Mouse (Mus musculus): ENCODE data around the gene Zzef1.

The Zzef1 gene

DNA sequence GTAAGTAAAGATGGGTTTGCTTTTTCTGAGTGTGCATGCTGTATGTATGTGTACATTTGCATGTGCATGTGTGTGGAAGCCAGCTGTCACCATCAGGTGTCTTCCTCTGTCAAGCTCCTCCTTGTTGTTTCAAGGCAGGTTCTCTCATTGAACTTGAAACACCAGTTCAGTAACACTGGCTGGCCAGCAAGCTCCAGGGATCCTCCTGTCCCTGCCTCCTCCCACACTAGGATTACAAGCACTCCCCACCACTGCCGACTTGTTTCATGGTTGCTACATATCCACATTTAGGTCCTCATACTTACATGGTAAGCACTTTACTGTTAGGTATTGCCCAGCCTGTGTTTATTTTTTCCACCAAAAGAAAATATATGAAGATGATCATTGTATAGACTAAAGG lies 96.6 kb downstream of the Zzef1 start:
- no peak for DNase-seq (ENCODE audit: inconsistent age in 2 of 2, low spot score in 1 of 2)

DNA sequence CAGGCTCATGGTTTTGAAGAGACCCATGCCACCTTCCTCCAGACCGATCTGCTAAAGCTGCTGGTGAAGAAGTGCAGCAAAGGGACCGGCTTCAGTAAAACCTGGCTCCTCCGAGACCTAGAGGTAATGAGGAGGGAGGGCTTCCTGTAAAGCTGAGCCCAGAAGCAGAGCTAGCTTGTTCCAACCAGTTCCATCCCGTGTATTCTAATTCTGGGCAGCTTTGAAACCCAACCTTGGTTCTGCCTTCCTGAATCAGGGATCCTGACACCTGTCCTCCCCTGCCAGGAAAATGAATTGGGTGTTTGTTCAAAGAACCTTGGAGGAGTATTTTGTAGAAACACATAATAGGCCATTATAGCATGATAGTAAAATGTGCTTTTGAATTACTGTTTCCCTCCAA lies 112.4 kb downstream of the Zzef1 start:
- DNase-seq (ENCODE audit: inconsistent age in 2 of 2, low spot score in 1 of 2) = no peak

DNA sequence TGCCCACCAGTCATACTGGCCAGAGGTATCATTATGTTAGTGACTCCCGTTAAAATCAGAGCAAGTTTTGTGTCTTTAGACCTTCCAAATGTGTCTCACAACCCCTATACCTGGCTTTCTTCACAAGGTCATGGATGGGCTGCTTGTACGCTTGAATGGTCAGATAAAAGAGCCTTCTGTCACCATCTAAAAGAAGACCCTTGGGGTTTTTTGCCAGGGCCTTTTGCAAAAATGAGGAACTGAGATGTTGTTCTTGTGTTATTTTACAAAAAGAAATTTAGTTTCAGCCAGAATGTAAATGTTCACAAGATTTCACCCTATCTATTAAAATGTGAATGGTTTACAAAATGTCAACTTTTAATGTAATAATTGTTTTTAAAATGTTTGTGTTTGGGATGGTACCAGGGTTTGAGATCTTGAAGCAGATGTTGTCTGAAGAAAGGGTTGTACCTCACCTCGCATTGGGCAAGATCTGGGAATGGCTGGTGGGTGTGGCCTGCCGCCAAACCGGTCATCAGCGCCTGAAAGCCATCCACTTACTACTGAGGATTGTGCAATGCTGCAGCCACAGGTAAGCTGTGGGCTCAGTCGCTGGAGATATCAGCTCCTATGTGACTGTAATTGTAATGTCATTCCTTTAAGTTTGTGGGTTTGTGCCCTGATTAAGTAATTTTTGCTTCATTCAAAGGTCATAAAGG lies 121.4 kb downstream of the Zzef1 start:
- DNase-seq (ENCODE audit: inconsistent age in 2 of 2, low spot score in 1 of 2) = no peak

DNA sequence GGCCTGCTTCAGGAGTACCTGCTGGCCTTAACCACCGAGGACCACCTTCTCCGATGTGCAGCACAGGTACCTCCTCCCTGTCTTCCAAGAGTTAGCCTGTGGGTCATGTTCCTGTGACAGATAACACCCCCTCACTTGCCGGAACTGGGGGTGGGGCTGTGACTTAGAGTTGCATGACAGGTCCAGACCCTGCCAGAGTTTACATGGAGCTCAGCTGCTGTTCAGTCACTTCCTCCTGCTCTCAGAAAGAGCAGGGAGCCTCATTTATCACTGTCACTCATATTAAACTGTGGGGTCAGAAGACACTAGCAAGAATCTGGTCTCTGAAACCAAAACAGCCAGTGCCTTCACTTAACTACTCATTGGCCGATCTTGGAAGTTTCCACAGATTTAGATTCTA lies 127.1 kb downstream of the Zzef1 start:
- DNase-seq (ENCODE audit: inconsistent age in 2 of 2, low spot score in 1 of 2) = no peak

DNA sequence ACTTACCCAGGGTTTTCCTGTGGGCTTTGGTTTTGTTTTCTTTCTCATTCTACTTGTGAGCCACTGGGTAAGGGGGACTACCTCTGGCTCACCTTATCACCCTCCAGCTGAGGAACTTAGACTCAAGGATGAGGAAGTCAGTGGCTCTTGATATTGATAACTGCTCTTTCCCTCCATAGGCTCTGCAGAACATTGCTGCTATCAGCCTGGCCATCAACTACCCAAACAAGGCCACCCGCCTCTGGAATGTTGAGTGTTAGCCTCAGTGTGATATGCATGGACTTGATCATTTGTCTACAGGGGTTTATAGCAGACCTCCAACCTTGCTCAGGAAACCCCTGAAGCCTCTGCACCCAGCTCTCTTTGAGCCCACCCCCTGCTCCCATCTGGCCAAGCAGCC lies 128.4 kb downstream of the Zzef1 start:
- DNase-seq (ENCODE audit: inconsistent age in 2 of 2, low spot score in 1 of 2) = no peak

DNA sequence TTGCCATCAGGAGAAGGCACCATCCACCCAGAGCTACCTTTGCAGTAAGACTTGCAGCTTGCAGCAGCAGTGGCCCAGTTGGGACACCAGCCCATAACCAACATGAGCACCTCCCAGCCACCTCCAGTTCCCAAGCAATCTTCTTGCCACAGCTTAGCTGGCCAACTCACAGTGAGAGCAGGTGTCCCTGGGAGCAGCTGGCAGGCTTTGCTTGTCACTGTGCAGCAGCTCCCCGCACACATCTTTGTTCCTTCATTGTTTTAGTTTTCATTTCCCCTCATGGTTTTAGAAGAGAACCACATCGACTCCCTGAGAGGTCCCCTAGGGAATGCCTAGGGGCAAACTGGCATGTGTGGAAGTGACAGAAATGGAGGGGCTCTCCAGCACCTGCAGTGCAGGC lies 129.0 kb downstream of the Zzef1 start:
- no peak for DNase-seq (ENCODE audit: inconsistent age in 2 of 2, low spot score in 1 of 2)

DNA sequence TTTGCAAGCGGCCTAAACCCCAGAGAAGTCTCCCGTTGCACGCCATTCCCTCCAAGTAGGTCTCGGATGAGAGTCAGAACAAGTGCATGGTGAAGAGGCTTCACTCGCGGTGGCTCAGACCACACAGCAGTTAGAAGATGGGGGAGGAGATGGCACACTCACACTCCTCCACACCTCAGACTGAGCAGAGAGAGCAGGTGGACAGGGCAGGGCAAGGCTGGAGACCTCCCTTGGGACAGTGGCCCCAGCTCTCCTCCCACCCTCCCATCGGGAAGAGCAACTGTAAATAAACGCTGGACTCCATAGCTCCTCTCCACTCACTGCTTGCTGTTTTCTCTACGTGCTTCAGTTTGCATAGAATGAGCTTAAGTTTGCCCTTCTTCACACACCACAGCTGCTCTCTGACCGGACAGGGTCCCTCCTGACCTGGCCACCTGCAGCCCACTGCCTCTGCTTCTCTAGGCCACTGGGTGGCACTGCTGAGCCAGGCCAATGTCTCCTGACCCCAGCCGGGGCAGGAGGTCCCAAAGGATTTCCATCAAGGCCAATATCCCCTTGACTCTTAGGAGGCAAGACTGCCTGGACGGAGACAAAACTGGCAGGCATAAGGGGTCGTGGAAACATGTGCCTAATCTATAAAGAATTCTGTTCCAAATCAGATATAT lies 130.3 kb downstream of the Zzef1 start:
- DNase-seq (ENCODE audit: inconsistent age in 2 of 2, low spot score in 1 of 2) = peak; percentile 52 to 84

DNA sequence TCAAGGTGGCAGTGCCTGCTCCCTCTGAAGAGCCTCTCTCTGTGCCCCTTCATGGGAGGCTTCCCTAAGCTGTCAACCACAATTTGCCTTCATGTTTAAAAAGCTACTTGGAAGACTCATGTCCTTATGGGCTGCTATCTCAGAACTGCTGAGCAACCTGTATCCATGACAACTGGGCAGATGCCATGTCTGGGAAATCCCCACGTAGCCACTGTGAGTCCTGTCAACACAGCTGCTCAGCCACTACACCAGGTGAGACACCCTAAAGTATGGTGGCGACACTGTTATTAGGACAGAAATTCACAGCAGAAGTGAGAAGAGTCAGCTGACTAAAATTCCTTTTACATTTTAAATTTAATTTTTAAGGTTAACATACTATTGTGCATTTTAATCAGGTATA lies 132.5 kb downstream of the Zzef1 start:
- DNase-seq (ENCODE audit: inconsistent age in 2 of 2, low spot score in 1 of 2) = no peak

DNA sequence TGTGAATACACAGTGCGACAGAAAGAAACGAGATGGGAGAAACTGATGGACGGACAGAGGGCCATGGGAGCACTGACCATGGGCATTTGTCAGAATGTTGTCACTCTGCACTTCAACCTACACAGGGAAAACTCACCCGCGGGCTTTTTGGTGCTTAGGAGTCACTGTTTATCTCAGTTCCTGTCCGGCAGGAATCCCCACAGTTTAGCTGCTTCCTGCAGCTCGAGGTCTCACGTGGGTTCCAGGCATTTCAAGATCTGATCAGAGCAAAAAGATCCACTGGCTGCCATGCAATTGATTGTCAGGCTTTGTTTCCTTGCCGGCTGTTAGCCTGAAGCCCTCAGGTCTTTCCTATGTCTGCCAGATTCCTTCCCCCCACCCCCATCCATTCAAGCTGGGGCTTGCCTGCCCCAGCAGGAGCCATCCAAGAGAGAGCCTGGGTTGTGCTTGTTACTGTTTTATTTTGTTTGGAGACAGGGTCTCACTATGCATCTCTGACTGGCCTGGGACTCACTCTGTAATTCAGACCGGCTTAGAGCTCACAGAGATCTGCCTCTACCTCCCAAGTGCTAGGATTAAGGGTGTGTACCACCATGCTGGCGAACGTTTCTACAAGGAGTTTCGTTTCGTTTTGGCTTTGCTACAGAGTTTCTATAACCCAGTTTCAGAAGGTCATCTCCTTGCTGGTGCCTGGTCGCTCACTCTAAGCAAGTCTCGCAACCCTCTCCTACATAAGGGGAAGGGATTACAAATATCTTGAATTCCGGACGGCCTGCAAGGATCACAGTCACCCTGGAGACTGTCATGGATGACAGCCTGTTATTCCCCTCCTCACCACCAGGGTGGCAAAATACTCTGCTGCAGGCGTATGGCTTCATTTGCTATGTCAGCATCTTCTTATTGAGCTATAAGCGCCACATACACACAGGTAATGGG lies 144.4 kb downstream of the Zzef1 start:
- DNase-seq (ENCODE audit: inconsistent age in 2 of 2, low spot score in 1 of 2) = peak; percentile 36 to 78

DNA sequence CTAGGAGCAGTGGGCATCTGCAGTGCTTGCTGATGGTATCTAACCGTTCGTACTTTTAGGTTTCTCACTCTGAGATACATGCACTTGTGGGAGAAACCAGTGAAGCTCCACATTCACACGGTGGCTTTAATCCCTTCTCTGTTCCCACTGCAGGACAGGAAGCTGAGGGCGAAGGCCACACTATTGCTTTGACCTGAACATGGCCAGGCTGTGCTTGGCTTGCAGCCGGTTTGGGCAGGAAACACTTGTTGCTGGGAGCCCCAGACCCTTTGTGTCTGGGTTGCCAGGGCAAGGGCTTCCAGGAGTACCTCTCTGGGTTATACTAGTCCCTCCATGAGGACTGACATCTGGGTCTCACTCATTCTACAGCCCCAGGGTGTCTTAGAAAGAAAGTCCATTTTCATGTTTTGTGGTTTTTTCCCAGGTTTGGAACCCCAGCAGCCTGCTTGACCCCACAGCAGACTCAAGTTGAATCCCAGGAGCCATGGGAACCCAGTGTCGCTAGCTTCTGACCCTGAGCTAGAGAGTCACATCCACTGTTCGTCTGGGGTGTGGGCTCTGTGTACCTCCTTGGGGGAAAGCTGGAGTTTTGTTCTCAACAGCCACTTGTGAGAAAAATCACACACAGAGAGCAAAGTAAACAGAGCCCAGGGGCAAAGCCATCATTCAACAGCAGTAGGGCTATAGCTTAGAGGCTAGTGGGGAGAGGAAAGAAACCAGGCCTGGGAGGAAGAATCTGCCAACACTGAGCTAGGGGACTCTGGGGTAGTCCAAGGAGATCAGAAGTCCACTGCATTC lies 149.2 kb downstream of the Zzef1 start:
- DNase-seq (ENCODE audit: inconsistent age in 2 of 2, low spot score in 1 of 2) = peak; percentile 31 to 55

DNA sequence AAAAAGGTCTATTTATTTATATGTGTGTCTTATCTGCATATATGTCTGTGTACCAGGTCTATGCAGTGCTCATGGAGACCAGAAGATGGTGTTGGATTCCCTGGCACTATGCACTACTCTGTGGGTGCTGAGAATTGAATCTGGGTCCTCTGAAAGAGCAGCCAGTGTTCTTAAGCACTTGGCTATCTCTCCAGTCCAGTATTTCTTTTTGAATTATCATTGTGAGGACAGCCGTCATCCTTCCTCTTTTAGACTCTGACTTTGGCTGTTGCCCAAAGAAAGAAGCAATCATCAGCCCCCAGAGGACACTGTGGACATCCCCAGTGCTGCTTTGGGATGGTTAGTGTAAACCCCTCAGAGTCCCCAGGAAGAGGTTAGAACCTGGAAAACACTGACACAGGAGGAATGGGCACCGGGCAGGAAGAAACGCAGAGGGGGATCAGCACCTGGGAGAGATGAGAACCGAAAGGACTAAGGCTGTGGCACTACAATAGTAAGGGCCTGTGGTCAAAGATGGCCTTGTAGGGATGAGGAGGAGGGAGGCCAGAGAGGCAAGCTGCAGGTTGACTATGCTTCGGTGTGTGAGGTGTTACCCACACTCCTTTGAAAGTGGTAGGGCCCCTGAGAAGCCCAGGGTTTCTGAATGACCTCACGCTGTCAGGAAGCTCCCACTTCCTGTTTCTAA lies 150.0 kb downstream of the Zzef1 start:
- no peak for DNase-seq (ENCODE audit: inconsistent age in 2 of 2, low spot score in 1 of 2)

DNA sequence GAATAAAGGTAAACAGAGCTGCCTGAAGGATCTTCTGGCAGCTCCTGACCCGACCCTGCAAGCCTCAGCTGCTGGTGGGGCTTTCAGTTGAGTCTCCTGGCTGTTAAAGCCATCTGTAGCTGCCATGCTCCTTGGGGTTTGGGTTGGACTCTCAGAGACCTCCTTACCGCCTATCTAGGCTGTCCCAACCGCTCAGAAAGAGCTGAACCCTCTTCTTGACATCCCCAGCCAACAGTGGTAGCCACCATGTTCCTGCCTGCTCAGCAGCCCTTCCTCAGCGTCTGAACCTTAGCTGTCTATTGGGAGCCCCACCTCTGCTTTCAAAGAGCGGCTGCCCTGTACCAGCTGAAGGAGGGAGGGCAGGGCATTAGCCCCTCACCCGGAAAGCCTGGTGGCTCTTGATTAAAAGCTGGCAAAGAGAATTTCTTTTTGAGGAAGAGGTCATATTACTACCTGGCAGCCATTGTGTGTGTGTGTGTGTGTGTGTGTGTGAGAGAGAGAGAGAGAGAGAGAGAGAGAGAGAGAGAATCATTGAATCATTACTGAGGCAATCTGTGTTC lies 150.6 kb downstream of the Zzef1 start:
- DNase-seq (ENCODE audit: inconsistent age in 2 of 2, low spot score in 1 of 2) = no peak

DNA sequence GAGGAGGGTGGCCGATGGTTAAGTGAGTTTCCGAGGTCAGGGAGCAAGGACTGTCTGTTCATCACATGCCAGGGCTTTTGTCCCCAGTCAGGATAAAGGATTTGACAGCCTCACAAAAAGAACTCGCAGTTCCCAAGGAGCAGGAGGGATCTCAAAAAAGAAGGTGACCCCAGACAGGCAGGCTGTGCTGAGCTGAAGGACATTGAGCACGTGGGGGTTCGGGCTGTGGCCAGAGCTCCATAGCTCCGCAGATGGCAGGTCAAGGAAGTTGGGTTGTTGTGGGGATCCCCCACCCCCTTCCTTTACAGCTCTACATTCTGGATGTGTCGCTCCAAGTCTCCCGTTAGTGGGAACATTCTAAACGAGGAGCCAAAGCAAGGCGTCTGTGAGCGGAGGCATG lies 151.8 kb downstream of the Zzef1 start:
- DNase-seq (ENCODE audit: inconsistent age in 2 of 2, low spot score in 1 of 2) = peak in 1 of 2 experiments; percentile 31

DNA sequence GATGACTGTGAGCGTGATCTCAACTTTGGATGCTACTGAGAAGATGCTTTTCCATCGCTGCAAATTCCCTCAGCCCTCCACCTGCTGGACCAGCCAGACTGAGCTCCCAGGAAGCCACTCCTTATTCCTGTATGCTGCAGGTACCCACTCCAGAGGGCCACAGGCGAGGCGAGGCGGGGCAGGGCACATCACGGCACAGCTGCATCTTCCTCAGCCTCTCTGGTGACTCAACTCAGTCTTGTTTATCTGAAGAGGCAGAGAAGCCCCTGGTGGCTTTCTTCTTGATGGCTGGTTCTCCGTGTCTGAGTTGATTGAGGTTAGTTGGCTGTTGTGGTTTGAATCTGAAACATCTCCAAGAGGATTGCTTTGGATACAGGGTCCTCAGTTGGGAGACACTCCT lies 152.2 kb downstream of the Zzef1 start:
- DNase-seq (ENCODE audit: inconsistent age in 2 of 2, low spot score in 1 of 2) = no peak

DNA sequence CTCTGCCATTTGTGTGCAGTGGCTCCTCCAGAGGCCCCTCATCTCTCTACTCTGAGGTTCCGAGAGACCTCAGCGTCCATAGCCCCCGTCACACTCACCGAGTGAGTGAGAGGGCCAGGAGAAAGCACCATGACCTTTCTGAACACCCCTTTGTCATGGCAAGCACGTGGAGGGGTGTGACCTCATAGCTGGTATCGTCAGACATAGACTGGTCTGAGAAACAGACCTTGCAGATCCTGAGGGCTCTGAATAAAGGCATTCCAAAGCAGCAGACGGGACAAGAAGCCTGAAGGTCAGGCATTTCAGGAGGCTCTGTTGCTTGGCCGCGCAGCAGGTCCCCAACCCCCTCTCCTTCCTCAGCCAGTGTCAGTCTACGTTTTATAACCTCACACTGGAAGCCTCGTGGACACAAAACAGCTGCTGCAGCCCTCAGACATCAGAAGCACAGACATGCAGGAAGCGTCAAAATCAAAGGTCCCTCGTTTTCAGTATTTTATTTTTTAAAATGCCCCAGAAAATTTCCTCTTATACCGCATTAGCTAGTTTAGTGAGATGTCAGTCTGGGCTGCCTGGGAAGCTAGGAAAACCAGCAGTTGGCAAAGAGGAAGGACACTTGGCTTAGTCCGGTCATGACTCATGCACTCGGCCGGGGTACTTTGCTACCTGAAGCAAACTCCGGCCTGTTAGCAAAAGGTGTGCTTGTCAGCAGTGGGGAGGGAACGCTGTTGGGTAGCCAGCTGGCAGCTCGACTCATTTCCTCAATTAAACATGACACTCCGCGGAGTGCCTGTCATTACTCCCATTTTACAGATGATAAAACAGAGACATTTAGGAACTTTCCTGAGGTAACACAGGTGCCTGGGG lies 155.3 kb downstream of the Zzef1 start:
- peak; percentile 77 to 90 for DNase-seq (ENCODE audit: inconsistent age in 2 of 2, low spot score in 1 of 2)

DNA sequence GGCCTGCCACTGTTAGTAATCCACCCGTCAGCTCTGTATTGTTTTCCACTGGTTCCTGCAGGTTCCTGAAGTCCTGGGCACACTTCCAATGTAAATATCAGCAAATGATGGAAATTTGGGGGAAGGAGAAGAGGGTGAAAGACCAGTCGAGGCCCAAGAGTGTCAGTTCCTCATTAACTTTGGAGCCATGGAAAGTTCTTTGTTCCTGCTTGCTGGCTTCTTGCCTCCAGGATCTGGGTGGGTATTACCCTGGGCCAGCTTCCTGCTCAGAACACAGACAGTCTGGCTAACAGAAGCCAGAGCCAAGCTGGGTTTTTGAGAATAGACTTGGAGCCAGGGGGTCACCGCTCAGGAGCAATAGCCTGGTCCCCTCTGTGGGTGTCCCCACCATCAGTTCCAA lies 156.2 kb downstream of the Zzef1 start:
- DNase-seq (ENCODE audit: inconsistent age in 2 of 2, low spot score in 1 of 2) = peak; percentile 43 to 76

DNA sequence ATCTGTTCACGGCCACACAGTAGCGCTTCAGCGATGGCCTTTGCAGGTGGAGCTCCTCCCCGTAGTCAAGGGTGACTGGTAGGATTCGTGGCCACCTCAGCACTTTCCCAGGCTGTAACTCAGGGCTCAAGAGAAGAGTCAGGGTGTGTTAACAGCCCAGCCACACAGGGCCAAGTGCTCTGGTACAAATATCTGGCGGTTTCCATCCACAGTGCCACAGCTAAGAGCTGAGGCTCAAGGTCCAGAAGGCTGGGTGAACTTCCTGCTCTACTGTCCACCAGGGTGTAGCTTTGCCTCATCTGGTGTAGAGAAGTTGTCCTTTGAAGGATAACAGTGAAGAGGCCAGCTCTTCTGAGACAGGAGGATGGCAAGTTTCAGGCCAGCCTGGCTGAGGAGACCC lies 156.7 kb downstream of the Zzef1 start:
- DNase-seq (ENCODE audit: inconsistent age in 2 of 2, low spot score in 1 of 2) = peak; percentile 34 to 65

DNA sequence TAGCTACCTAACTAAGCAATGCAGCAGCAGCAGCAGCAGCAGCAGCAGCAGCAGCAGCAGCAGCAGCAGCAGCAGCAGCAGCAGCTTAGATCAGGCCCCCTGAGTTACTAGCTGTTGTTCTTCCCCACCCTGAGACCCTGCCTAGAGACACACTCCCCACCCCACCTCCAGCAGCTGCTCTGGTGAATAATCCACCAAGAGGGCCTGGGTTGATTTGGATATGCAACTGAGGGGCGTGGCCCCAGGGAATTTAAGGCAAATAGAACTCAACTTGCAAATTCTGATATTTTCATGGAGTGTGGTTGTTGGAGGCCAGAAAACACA lies 157.1 kb downstream of the Zzef1 start:
- DNase-seq (ENCODE audit: inconsistent age in 2 of 2, low spot score in 1 of 2) = no peak

DNA sequence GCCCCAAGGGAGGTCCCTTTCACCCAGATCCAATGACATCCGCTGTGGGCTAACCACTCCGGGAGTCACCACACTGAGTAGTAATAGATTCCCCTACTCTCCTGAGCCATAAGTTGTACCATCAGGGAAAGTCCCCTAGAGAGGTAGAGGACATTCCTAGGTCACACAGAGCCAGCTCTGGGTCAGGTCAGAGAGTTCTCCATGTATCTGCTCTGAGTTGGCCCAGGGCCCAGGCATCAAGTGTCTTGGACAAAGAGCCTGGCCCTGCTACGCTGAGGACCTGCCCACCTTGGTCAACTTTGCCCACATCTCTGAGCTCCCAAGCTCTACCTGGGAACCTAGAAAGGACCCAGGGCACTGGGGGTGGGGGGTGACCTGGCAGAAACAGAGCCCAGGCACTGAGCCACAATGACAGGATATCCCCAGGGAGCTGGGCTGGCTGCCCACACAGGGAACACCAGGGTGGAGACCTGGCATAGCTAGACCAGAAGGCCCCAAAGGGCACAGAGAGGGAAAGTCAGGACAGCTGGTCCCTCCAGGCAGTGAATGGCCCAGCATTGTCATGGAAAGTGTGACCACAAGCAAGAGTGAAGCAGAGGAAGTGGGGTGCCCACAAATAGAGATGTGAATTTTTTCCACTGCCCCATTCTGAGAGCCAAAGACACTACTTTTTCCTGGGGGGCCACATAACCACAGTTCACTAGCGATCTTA lies 157.6 kb downstream of the Zzef1 start:
- DNase-seq (ENCODE audit: inconsistent age in 2 of 2, low spot score in 1 of 2) = peak; percentile 63 to 81
